In the genomic region with DNA sequence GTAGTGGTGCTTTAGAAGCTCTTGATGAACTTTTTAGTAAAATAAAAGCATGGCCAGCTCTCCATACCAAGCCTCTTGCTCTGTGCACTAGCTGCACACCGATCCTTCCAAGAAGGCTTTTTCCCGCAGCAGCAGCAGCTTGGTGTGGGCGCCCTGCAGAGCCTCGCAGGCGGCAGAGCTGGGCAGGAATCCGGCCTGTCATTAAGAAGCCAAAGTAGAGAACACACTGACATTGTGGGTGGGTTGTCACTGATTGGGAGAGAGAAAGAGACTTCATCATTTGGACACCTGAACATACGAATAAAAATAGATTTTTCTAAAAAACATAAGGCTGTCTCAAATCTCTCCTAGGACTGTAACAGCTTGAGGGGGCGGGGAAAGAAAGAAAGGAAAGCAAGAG, we compare ENCODE assay signal across 13 mouse cellular contexts.
A peak's percentile ranks its signal among the peaks of the same experiment; 100 is the strongest.
DNase-seq lines count a peak whose midpoint lies in the region; ATAC-seq and TF ChIP-seq lines count a peak whose summit lies in the region.
"Had no signal": no experiment of that assay in that cellular context is flagged by ENCODE, and none has a peak within 500 bp of the region (broad histone marks: within the 10 kb centered on the region; RNA-seq: fewer than 3 reads in every experiment).

No protein-coding gene starts in this region.

- H3K4me1 ChIP-seq in forebrain, postnatal 0 days (ENCODE audit: insufficient read depth): peaks cover 4% of the 10 kb centered on the region; the same call in 1 of the 2 replicates
- no peaks in the 10 kb centered on the region for H3K4me1 ChIP-seq in forebrain, embryonic 13.5 days
- H3K4me1 ChIP-seq in neural tube, embryonic 15.5 days: no peaks in the 10 kb centered on the region
- H3K4me1 ChIP-seq: kidney, embryonic 15.5 days; limb, embryonic 12.5 days; midbrain, embryonic 15.5 days had no signal

- H3K27me3 ChIP-seq in forebrain, postnatal 0 days (ENCODE audit: insufficient read depth, low read length): no peaks in the 10 kb centered on the region
- H3K27me3 ChIP-seq in forebrain, embryonic 13.5 days: no peaks in the 10 kb centered on the region
- H3K27me3 ChIP-seq in neural tube, embryonic 15.5 days (replicated peaks): no peaks in the 10 kb centered on the region
- H3K27me3 ChIP-seq: kidney, embryonic 15.5 days; limb, embryonic 12.5 days; midbrain, embryonic 15.5 days had no signal

- WGBS in forebrain, postnatal 0 days: 64% methylated on average over 8 of the region's 8 CpGs
- WGBS in forebrain, embryonic 13.5 days: 68% methylated on average over 8 of the region's 8 CpGs
- WGBS in neural tube, embryonic 15.5 days: 86% methylated on average over 8 of the region's 8 CpGs

- intact Hi-C loops in left cerebral cortex, postnatal 36 days (cut with DNase I): no loop called here

- no peak for DNase-seq in forebrain, postnatal 0 days
- DNase-seq in cerebellum, adult 8-10 months: peak; percentile 65
- peak; percentile 75 to 84 for DNase-seq in layer of hippocampus, adult 18-20 months (ENCODE audit: low spot score in 2 of 2)
- peak; percentile 75 to 83 for DNase-seq in left cerebral cortex, postnatal 36 days (ENCODE audit: low spot score in 2 of 2)
- no peak for DNase-seq in kidney, adult 9 months
- DNase-seq in embryo, embryonic 9.5 days (ENCODE audit: extremely low spot score): no peak
- DNase-seq: gastrocnemius, postnatal 36 days had no signal

- no peak overlapping the region for H3K4me2 ChIP-seq in forebrain, postnatal 0 days (ENCODE audit: low read depth)
- no peak overlapping the region for H3K4me2 ChIP-seq in forebrain, embryonic 13.5 days
- H3K4me2 ChIP-seq in neural tube, embryonic 15.5 days: no peak overlapping the region
- H3K4me2 ChIP-seq: kidney, embryonic 15.5 days; limb, embryonic 12.5 days; midbrain, embryonic 15.5 days had no signal

- TF ChIP-seq CTCF in forebrain, postnatal 0 days (IDR thresholded peaks at IDR 0.05; ENCODE audit: low read depth): no peak

- H3K9ac ChIP-seq in forebrain, postnatal 0 days: peak overlapping the region; percentile 3; the same call in 1 of the 2 replicates
- H3K9ac ChIP-seq in forebrain, embryonic 13.5 days: no peak overlapping the region
- H3K9ac ChIP-seq in neural tube, embryonic 15.5 days (replicated peaks): no peak overlapping the region
- H3K9ac ChIP-seq: kidney, embryonic 15.5 days; limb, embryonic 12.5 days; midbrain, embryonic 15.5 days had no signal

- ATAC-seq in forebrain, postnatal 0 days: peak; percentile 60
- no peak for ATAC-seq in forebrain, embryonic 13.5 days
- no peak for ATAC-seq in neural tube, embryonic 15.5 days (ENCODE audit: low FRiP score)
- ATAC-seq: midbrain, embryonic 15.5 days had no signal

- no peaks in the 10 kb centered on the region for H3K36me3 ChIP-seq in forebrain, postnatal 0 days (ENCODE audit: insufficient read depth)
- no peaks in the 10 kb centered on the region for H3K36me3 ChIP-seq in forebrain, embryonic 13.5 days (ENCODE audit: poor library complexity, severe bottlenecking)
- H3K36me3 ChIP-seq in neural tube, embryonic 15.5 days: no peaks in the 10 kb centered on the region
- H3K36me3 ChIP-seq: G1E; kidney, embryonic 15.5 days; limb, embryonic 12.5 days; midbrain, embryonic 15.5 days had no signal

- H3K9me3 ChIP-seq in forebrain, postnatal 0 days (ENCODE audit: low read length): no peaks in the 10 kb centered on the region
- H3K9me3 ChIP-seq in forebrain, embryonic 13.5 days (replicated peaks): no peaks in the 10 kb centered on the region
- no peaks in the 10 kb centered on the region for H3K9me3 ChIP-seq in neural tube, embryonic 15.5 days (replicated peaks)
- H3K9me3 ChIP-seq: kidney, embryonic 15.5 days; limb, embryonic 12.5 days; midbrain, embryonic 15.5 days had no signal

- no peak overlapping the region for H3K4me3 ChIP-seq in forebrain, postnatal 0 days (ENCODE audit: low read depth, low read length)
- no peak overlapping the region for H3K4me3 ChIP-seq in forebrain, embryonic 13.5 days
- no peak overlapping the region for H3K4me3 ChIP-seq in neural tube, embryonic 15.5 days (replicated peaks)
- H3K4me3 ChIP-seq: kidney, embryonic 15.5 days; limb, embryonic 12.5 days; midbrain, embryonic 15.5 days had no signal

- peak overlapping the region; percentile 64; the same call in 1 of the 2 replicates for H3K27ac ChIP-seq in forebrain, postnatal 0 days (ENCODE audit: low read depth, low read length)
- H3K27ac ChIP-seq in forebrain, embryonic 13.5 days: no peak overlapping the region
- no peak overlapping the region for H3K27ac ChIP-seq in neural tube, embryonic 15.5 days (replicated peaks)
- H3K27ac ChIP-seq: kidney, embryonic 15.5 days; limb, embryonic 12.5 days; midbrain, embryonic 15.5 days had no signal

Comparison
In these comparisons a context has a peak if more than half of its experiments do, and no peak if none do; other contexts are left out.
1. DNase-seq: peak in cerebellum, adult 8-10 months (single experiment), layer of hippocampus, adult 18-20 months (2 of 2) and left cerebral cortex, postnatal 36 days (2 of 2); none in forebrain, postnatal 0 days (single experiment), kidney, adult 9 months (single experiment) and embryo, embryonic 9.5 days (single experiment).